Mouse (Mus musculus) ES-E14 (cell line): ENCODE data around the gene Rbmx. TPM values are rescaled to one million over a fixed set of nuclear protein-coding genes. Genes with fewer than 3 reads are reported as not detected.

Source experiments
- DNase-seq: peaks from one replicate; pipeline ENCODE4 v3.0.0-alpha.2; 2013; ENCODE audit warnings: low read depth, low spot score
- H3K27ac ChIP-seq: 2 replicates; pipeline ENCODE4 v1.5.1; 2012; ENCODE audit warnings: low read depth, mild to moderate bottlenecking, low read length, moderate library complexity, mixed read lengths; ENCODE audit not compliant: poor library complexity, insufficient read depth, severe bottlenecking
- H3K36me3 ChIP-seq: 2 replicates; pipeline ENCODE4 v1.6.1; 2012; ENCODE audit warnings: mild to moderate bottlenecking, low read length, moderate library complexity, mixed read lengths; ENCODE audit not compliant: control insufficient read depth, poor library complexity, insufficient read depth, severe bottlenecking
- H3K4me1 ChIP-seq, 2 experiments: fragments of 150-350 bp in 1 of 2; sonication (generic) in 1 of 2; 2 replicates each; pipeline ENCODE4 v1.6.1; 2012; ENCODE audit warnings: low read length in 2 of 2, mild to moderate bottlenecking in 1 of 2, mixed read lengths in 1 of 2; ENCODE audit not compliant: control insufficient read depth in 2 of 2, insufficient read depth in 2 of 2, poor library complexity in 1 of 2
- H3K4me3 ChIP-seq, 2 experiments: fragments of 150-350 bp in 1 of 2; sonication (generic) in 1 of 2; 2 replicates each; pipeline ENCODE4 v1.5.1; 2012; ENCODE audit warnings: low read length in 2 of 2, low read depth in 1 of 2, mild to moderate bottlenecking in 1 of 2, mixed read lengths in 1 of 2; ENCODE audit not compliant: insufficient read depth in 1 of 2, poor library complexity in 1 of 2, severe bottlenecking in 1 of 2
- H3K9ac ChIP-seq: 2 replicates; pipeline ENCODE4 v1.6.1; 2012; ENCODE audit warnings: low read depth, mild to moderate bottlenecking, low read length, mixed read lengths; ENCODE audit not compliant: poor library complexity, insufficient read depth, severe bottlenecking
- H3K9me3 ChIP-seq: fragments of 150-350 bp; sonication (generic); 2 replicates; pipeline ENCODE4 v1.6.1; 2012; ENCODE audit warnings: low read depth, mild to moderate bottlenecking, low read length; ENCODE audit not compliant: control insufficient read depth, insufficient read depth
- CHD2 ChIP-seq: IDR thresholded peaks from 2 replicates; pipeline ENCODE4 v1.6.1; 2014; ENCODE audit warnings: mild to moderate bottlenecking, low read depth, low read length, inconsistent platforms
- HCFC1 ChIP-seq: IDR thresholded peaks from 2 replicates; pipeline ENCODE4 v1.6.1; 2012; ENCODE audit warnings: low read length, inconsistent platforms, borderline replicate concordance; ENCODE audit not compliant: insufficient read depth
- MAFK ChIP-seq: IDR thresholded peaks from 2 replicates; pipeline ENCODE4 v1.6.1; 2014; ENCODE audit warnings: mild to moderate bottlenecking, low read depth, low read length, inconsistent platforms; ENCODE audit not compliant: insufficient read depth
- ZC3H11A ChIP-seq: IDR thresholded peaks from 2 replicates; pipeline ENCODE4 v1.6.1; 2012; ENCODE audit warnings: low read depth, mild to moderate bottlenecking, inconsistent platforms, low read length, borderline replicate concordance
- ZNF384 ChIP-seq: IDR thresholded peaks from 2 replicates; pipeline ENCODE4 v1.6.1; 2012; ENCODE audit warnings: low read depth, low read length, inconsistent platforms
- in situ Hi-C, 2 experiments: fragments of 600-800 bp; cut with MboI; formaldehyde crosslinking; loops; one replicate each; pipeline ENCODE4 v1.15.1; 2025; ENCODE audit warnings: low sequenced_read_pairs in 2 of 2, inconsistent platforms in 1 of 2; ENCODE audit not compliant: unreplicated experiment in 2 of 2
- total RNA-seq: library from RNA; depleted of rRNA; stranded (reverse); fragments of 300-350 nt; gene quantifications from 2 replicates; pipeline ENCODE4 v1.2.3, GENCODE M21; 2012

Gene Rbmx
- total RNA-seq, 1 experiment, result 16.5 TPM

- Histone ChIP-seq H3K9ac (no peak overlapping the region), H3K9me3 (no peaks in the 10 kb centered on the region), H3K36me3 (peaks cover 5% of the 10 kb centered on the region; the same call in 1 of the 2 replicates), H3K4me3 (no peak overlapping the region), H3K4me1 (no peaks in the 10 kb centered on the region; a peak in 2 of 4 replicates), H3K27ac (no peak overlapping the region)
- in situ Hi-C loops, result no loop called here
- no peak for DNase-seq
- no peak for TF ChIP-seq ZC3H11A
- TF ChIP-seq CHD2, result no peak
- TF ChIP-seq HCFC1, result no peak
- TF ChIP-seq ZNF384, result no peak
- no peak for TF ChIP-seq MAFK
Measured at GRCm38 (mm10) chrX:57377096-57377495, 15.7 kb downstream of the Rbmx start.

DNA sequence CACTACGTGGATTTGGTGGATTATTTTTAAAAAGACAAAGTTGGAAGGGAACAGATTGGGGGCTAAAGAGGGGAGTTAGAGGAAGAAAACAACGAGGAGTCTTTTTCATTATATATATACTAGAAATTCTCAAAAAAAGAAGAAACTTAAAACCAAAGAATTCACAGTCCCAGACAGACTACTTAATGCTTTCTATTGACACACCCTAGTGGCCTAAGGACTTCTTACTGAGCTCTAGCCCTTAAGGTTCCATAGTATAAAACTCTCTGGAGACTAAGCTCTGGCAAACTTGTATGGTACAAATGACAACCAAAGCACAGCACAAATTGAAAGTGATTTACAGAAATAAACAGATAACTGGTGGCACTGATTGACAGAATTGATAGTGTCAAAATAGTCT lies 18.8 kb downstream of the Rbmx start:
- TF ChIP-seq HCFC1 (no peak), CHD2 (no peak), ZNF384 (no peak), MAFK (no peak), ZC3H11A (no peak)
- in situ Hi-C loops, result no loop called here

DNA sequence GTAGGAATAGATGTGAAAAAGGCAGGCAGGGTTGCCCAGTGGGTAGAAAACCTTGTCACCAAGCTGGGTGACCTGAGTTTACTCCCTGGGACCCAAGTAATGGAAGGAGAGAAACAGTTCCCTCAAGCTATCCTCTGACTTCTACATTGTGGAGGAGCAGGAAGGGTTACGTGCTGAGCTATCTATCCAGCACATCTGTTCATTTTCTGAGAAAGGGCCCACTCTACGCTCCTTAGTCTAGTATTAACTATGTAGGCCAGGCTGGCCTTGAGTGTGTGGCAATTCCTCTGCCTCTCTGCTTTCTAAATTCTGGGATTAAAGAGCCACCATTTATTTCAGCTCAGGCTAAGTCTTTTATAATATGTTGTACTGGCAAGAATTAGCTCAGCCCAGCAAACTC lies 19.3 kb downstream of the Rbmx start:
- no peak for DNase-seq
- no peak overlapping the region for H3K27ac ChIP-seq
- no peak overlapping the region for H3K4me3 ChIP-seq
- no peaks in the 10 kb centered on the region for H3K36me3 ChIP-seq
- H3K9ac ChIP-seq, result no peak overlapping the region
- TF ChIP-seq MAFK (no peak), CHD2 (no peak), HCFC1 (no peak), ZC3H11A (no peak), ZNF384 (no peak)
- in situ Hi-C loops, result no loop called here
- no peaks in the 10 kb centered on the region for H3K9me3 ChIP-seq
- no peaks in the 10 kb centered on the region for H3K4me1 ChIP-seq

More for the DNA sequence above, 18.8 kb downstream of the Rbmx start:
- DNase-seq, result no peak
- Histone ChIP-seq H3K4me1 (no peaks in the 10 kb centered on the region), H3K9me3 (no peaks in the 10 kb centered on the region), H3K4me3 (no peak overlapping the region), H3K27ac (no peak overlapping the region), H3K36me3 (0 out of 2 replicates have a peak, but pooled peaks cover 3% of the 10 kb centered on the region), H3K9ac (no peak overlapping the region)

- H3K4me3 ChIP-seq, result no peak overlapping the region
- no peak overlapping the region for H3K9ac ChIP-seq
- no peaks in the 10 kb centered on the region for H3K9me3 ChIP-seq
- no peak for TF ChIP-seq HCFC1
- no peak for TF ChIP-seq ZNF384
- TF ChIP-seq CHD2, result no peak
- no peak for TF ChIP-seq ZC3H11A
- no peak for TF ChIP-seq MAFK
- DNase-seq, result no peak
- in situ Hi-C loops, result no loop called here
- H3K36me3 ChIP-seq, result no peaks in the 10 kb centered on the region
- no peak overlapping the region for H3K27ac ChIP-seq
- no peaks in the 10 kb centered on the region for H3K4me1 ChIP-seq
Measured at GRCm38 (mm10) chrX:57372965-57373364, 19.9 kb downstream of the Rbmx start.
